Mouse (Mus musculus) thymus, postnatal 14 days (tissue): ENCODE data around the gene Sox18.
A peak's percentile ranks its signal among the peaks of the same experiment; 100 is the strongest.

ENCODE experiments used
- DNase-seq: peaks from one replicate; pipeline ENCODE4 v3.0.0; 2021

Sox18 gene

GRCm38 (mm10) chr2:181679951-181680715, 8.7 kb upstream of the Sox18 start, which contains the start of gene Tcea2:
Tcea2 (plus strand) TSS chr2:181680310.
- peak; percentile 70 for DNase-seq

GRCm38 (mm10) chr2:181678780-181679179, 7.3 kb upstream of the Sox18 start:
- DNase-seq = peak; percentile 78

GRCm38 (mm10) chr2:181677755-181678098, 6.3 kb upstream of the Sox18 start:
- DNase-seq = no peak

- no peak for DNase-seq
Observed at GRCm38 (mm10) chr2:181677096-181677754, 5.8 kb upstream of the Sox18 start.

- no peak for DNase-seq
Observed at GRCm38 (mm10) chr2:181676424-181676823, 5.0 kb upstream of the Sox18 start.

- DNase-seq = no peak
Observed at GRCm38 (mm10) chr2:181675454-181675853, 4.0 kb upstream of the Sox18 start.

- DNase-seq = no peak
Observed at GRCm38 (mm10) chr2:181674934-181675333, 3.5 kb upstream of the Sox18 start.

- no peak for DNase-seq
Observed at GRCm38 (mm10) chr2:181673501-181673900, 2.1 kb upstream of the Sox18 start.

- no peak for DNase-seq
Observed at GRCm38 (mm10) chr2:181671984-181672383, 544 bp upstream of the Sox18 start.

- DNase-seq = no peak
Observed at GRCm38 (mm10) chr2:181670913-181671311, 528 bp downstream of the Sox18 start.

GRCm38 (mm10) chr2:181670285-181670912, 1.0 kb downstream of the Sox18 start:
- no peak for DNase-seq

- DNase-seq = no peak
Observed at GRCm38 (mm10) chr2:181663298-181663630, 8.2 kb downstream of the Sox18 start.

GRCm38 (mm10) chr2:181662620-181663297, 8.7 kb downstream of the Sox18 start:
- no peak for DNase-seq

- DNase-seq = peak; percentile 78
Observed at GRCm38 (mm10) chr2:181659609-181660055, 11.8 kb downstream of the Sox18 start.

GRCm38 (mm10) chr2:181658930-181659555, 12.4 kb downstream of the Sox18 start:
- peak; percentile 71 for DNase-seq

- DNase-seq = no peak
Observed at GRCm38 (mm10) chr2:181658528-181658927, 12.9 kb downstream of the Sox18 start.

GRCm38 (mm10) chr2:181657441-181657840, 14.0 kb downstream of the Sox18 start:
- no peak for DNase-seq

- DNase-seq = no peak
Observed at GRCm38 (mm10) chr2:181656734-181657133, 14.7 kb downstream of the Sox18 start, which contains the start of gene Gm29797. Gm29797 (plus strand) TSS chr2:181657034.

- DNase-seq = no peak
Observed at GRCm38 (mm10) chr2:181653523-181653922, 17.9 kb downstream of the Sox18 start.

- no peak for DNase-seq
Observed at GRCm38 (mm10) chr2:181653065-181653464, 18.4 kb downstream of the Sox18 start.

- DNase-seq = no peak
Observed at GRCm38 (mm10) chr2:181648926-181649325, 22.5 kb downstream of the Sox18 start.

GRCm38 (mm10) chr2:181646626-181647472, 24.6 kb downstream of the Sox18 start:
- no peak for DNase-seq
